Mouse (Mus musculus) ovary, postnatal 36 days (tissue): ENCODE measurements around the gene Hist1h3e.
"Not testable (repeated sequence)": the region's sequence is repeated elsewhere in the genome, so short reads cannot be mapped to it uniquely, and the experiment has no call there.

ENCODE experiments used
- DNase-seq: peaks from one replicate; pipeline ENCODE4 v3.0.0; 2022; ENCODE audit warnings: low spot score, mixed read lengths

Gene Hist1h3e

GRCm38 (mm10) chr13:23582219-23583056, 20.3 kb upstream of the Hist1h3e start:
- no peak for DNase-seq

- peak; percentile 91 for DNase-seq
Observed at GRCm38 (mm10) chr13:23581408-23582218, 19.4 kb upstream of the Hist1h3e start, which contains the start of gene Hist1h4d. Hist1h4d (plus strand) TSS chr13:23581598.

GRCm38 (mm10) chr13:23577835-23578234, 15.7 kb upstream of the Hist1h3e start:
- DNase-seq: no peak

- no peak for DNase-seq
Observed at GRCm38 (mm10) chr13:23576906-23577639, 14.9 kb upstream of the Hist1h3e start.

DNA sequence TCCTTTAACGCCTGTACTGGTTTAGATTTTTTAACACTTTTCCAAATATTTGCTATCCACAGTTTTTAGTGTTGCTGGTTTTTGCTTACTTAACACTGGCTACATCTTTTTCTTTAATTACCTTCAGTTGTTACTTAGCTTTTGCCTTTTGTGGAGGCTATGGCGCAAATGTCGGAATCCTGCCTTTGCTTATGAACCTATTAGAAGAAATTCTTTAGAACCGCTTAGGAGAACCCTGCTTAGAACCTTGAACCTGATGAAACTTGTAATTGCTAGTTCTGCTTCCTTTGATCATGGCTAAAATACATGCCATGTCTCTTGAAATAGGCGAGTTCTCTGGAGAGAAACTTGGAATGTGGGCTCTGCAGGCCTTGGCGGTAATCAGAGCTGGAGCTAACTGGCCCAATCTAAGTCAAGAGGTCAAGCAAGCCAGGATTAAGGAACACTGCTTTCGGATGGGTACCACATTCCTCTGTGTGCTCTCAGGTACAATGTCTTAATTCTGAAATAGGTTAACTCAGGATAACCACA, 14.2 kb upstream of the Hist1h3e start:
- DNase-seq: no peak

- DNase-seq: not testable (repeated sequence)
Observed at GRCm38 (mm10) chr13:23575864-23576313, 13.7 kb upstream of the Hist1h3e start.

DNA sequence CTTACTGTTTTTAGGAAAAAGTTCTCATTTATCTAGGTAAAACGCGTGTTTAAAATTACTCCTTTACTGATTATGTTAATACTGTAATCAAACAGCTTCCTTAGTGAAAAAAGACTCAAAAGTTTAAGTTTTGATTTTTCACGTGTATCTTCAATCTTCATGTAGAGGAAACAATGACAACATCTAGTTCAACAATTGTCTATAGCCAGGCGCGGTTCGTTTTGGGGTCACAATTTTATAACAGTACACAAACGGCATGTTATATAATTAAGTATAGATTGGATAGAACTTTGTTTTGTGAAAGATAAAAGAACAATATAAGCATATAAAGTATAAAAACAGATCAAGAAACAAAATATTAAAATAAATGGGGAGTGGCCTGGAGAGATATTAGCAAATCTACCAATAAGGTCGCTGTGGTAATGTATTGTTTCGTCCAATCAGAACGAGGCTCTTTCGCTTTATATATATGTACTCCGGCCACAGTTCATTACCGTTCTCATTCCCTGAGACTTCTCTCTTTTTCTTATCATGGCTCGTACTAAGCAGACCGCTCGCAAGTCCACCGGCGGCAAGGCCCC, 13.2 kb upstream of the Hist1h3e start, which contains the start of gene Hist1h3d:
Gene Hist1h3d, plus strand, starts transcription at position 493 of the 581 bp plus-strand sequence.
- no peak for DNase-seq

DNA sequence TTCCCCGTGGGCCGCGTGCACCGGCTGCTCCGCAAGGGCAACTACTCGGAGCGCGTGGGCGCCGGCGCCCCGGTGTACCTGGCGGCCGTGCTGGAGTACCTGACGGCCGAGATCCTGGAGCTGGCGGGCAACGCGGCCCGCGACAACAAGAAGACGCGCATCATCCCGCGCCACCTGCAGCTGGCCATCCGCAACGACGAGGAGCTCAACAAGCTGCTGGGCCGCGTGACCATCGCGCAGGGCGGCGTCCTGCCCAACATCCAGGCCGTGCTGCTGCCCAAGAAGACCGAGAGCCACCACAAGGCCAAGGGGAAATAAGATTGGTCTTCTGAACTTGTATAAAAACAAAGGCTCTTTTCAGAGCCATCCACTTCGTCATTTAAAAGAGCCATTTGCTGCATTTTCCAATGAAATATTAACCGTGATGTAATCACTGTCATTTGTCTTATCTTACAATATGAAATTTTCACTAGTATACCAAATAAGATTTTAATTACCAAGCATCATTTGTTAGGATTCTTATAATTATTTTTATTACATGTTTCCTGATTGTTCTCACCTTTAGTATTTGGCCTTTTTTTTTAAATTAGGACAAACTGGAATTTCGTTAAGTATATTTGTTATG, 12.5 kb upstream of the Hist1h3e start:
- not testable (repeated sequence) for DNase-seq

- peak; percentile 75 for DNase-seq
Observed at GRCm38 (mm10) chr13:23573898-23574524, 11.8 kb upstream of the Hist1h3e start, which contains the start of the genes Hist1h2bf and Hist1h2ad. Hist1h2bf (minus strand) TSS chr13:23574196. Hist1h2ad (plus strand) TSS chr13:23574381.

- DNase-seq: not testable (repeated sequence)
Observed at GRCm38 (mm10) chr13:23573034-23573897, 11.1 kb upstream of the Hist1h3e start.

- no peak for DNase-seq
Observed at GRCm38 (mm10) chr13:23572218-23573033, 10.3 kb upstream of the Hist1h3e start.

DNA sequence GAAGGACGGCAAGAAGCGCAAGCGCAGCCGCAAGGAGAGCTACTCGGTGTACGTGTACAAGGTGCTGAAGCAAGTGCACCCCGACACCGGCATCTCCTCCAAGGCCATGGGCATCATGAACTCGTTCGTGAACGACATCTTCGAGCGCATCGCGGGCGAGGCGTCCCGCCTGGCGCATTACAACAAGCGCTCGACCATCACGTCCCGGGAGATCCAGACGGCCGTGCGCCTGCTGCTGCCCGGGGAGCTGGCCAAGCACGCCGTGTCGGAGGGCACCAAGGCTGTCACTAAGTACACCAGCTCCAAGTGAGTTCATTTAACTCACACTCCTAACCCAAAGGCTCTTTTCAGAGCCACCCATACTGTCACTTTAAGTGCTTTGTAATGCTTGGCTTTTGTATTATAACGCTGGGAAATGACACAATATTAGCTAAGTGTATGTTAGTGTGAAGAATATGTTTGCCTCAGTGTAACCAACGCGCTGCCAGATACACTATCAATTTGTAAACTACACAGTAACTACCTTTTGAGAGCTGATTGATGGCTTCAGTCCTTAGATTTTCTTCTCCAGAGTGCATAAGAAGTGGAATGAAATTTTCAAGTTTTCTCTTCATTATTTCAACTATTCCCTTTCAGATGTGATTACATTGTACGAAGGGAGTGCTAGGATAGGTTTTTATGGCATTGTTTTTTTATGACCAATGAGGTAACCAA, 9.5 kb upstream of the Hist1h3e start:
- not testable (repeated sequence) for DNase-seq

GRCm38 (mm10) chr13:23571022-23571503, 8.9 kb upstream of the Hist1h3e start, which contains the start of the genes Hist1h2ae and Hist1h2bg:
Hist1h2ae (minus strand) TSS chr13:23571220.
Hist1h2bg (plus strand) TSS chr13:23571396.
- peak; percentile 69 for DNase-seq

DNA sequence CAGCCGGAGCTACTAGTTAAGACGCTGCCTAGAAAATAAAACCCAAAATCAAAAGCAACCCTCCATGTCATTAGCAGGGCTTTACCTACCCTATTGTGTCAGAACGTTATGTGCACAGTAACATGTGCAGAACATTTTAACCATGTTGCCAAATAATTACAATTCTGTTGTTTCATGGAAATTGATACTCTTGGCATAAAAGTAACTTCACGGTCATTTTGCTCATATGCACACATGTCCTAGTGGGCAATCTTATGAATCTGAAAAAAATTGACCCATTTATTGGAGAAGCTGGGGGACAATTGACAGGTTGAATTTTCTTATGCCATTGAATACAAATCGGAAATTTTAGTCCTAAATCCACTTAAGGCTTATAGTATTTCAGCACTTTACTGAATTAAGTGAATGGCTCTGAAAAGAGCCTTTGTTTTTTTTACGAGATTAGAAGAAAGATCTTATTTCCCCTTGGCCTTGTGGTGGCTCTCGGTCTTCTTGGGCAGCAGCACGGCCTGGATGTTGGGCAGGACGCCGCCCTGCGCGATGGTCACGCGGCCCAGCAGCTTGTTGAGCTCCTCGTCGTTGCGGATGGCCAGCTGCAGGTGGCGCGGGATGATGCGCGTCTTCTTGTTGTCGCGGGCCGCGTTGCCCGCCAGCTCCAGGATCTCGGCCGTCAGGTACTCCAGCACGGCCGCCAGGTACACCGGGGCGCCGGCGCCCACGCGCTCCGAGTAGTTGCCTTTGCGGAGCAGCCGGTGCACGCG, 8.3 kb upstream of the Hist1h3e start:
- DNase-seq: not testable (repeated sequence)

DNA sequence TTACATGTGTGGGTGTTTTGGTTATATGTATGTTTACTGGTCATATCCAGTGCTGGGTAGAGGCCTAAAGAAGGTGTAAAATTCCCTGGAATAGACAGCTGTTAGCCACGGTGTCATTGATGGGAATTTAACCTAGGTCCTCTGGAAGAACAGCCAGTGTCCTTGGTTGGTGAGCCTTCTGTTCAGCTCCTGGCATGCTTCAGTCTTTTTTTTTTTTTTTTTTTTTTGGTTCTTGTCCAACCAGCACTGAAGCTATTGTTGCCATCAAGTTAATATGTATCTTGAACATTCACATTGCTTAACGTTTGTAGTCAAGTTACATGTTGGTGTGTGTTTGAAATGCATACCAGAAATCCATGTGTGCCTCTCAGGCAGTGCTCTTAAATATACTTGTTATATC, 2.3 kb upstream of the Hist1h3e start:
- no peak for DNase-seq

- DNase-seq: no peak
Observed at GRCm38 (mm10) chr13:23562699-23563462, 712 bp upstream of the Hist1h3e start.
